Mouse (Mus musculus) small intestine, adult 2 months (tissue): Measurements from ENCODE around the gene Rab11a.

Experiments
- CTCF ChIP-seq: fragments of 200-500 bp; IDR thresholded peaks from 2 replicates; pipeline ENCODE4 v1.5.1; 2012; ENCODE audit warnings: low read depth, mild to moderate bottlenecking, control low read depth, inconsistent platforms, low read length, moderate library complexity, mixed read lengths; ENCODE audit not compliant: insufficient replicate concordance, insufficient read length; ENCODE audit errors: extremely low read depth
- POLR2A ChIP-seq: fragments of 200-500 bp; IDR thresholded peaks from 2 replicates; pipeline ENCODE4 v1.6.1; 2012; ENCODE audit warnings: low read depth, mild to moderate bottlenecking, control low read depth, inconsistent platforms, low read length, moderate library complexity

DNA sequence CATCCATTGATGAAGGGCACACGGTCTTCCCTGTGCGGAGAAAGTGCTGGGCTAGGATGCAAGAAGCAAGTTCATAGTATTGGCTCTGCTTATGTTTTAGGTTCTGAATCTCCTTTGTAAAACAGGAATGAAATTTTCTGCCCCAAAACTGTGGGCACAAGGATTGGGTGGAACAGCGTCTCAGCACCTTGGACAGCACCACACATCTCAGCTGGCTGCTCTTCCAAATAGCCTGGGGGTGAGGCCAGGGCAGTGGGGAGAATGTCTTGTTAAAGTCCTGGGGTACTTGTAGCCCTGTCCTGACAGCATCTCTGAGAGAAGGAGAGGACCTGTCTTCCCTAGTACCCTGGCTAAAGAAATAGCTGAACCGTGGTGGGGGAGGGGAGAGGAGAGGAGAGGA lies 71.0 kb downstream of the Rab11a start:
- TF ChIP-seq CTCF (no peak), POLR2A (no peak)
